Mouse (Mus musculus) lung, postnatal 4 days (tissue): ENCODE measurements at regions not wholly inside any gene's neighbourhood (a gene's known extent, or its start where the extent isn't known, plus 50 kb on each side); places are given as distances from the start of the nearest gene placed in this dataset.
"Not testable (repeated sequence)": the region's sequence is repeated elsewhere in the genome, so short reads cannot be mapped to it uniquely, and the experiment has no call there.

ENCODE experiments used
- DNase-seq, 2 experiments: peaks; one replicate each; pipeline ENCODE4 v3.0.0; 2021

DNA sequence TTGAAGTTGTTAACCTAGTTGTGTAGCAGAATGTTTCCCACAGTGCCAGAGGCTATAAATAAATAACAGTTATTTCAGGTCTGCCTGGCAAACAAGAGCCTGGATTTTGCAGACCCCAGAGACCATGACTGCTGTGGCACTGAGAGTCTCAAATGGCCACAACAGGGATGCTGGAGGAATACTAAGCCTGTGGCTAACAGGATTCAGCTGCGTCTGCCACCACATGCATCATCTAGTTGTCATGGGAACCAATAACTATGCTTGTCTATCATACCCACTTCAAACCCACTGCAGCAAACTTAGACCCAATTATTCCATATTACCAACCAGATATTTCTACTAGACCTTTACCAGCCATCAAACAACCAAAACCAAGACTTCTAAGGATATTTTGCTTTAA is 385.4 kb downstream of the Mat2b start:
- no peak for DNase-seq

- DNase-seq, result no peak
These were observed 392.4 kb downstream of the Mat2b start for GRCm38 (mm10) chr11:40302568-40302967.

GRCm38 (mm10) chr11:40299987-40300386 is 395.0 kb downstream of the Mat2b start:
- DNase-seq, result not testable (repeated sequence)

GRCm38 (mm10) chr11:40286936-40287335 is 408.1 kb downstream of the Mat2b start:
- DNase-seq, result no peak

DNA sequence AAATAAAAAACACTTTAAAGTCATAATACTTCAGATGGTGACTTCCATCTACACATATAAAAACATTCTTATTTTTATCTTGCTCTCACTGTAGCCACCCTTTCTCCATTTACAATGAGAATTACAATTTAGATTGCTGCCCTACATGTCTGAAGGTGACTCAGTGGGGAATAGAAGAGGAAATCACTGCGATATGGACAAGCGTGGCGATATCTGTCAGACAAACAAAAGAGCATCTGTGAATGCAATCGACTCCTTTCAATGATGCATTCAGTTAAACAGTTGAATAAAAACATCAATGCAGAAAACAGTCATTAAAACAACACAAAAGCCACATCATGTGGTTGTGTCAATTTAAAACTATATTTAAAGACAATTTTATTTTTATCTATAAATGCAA is 408.6 kb downstream of the Mat2b start:
- no peak for DNase-seq

DNA sequence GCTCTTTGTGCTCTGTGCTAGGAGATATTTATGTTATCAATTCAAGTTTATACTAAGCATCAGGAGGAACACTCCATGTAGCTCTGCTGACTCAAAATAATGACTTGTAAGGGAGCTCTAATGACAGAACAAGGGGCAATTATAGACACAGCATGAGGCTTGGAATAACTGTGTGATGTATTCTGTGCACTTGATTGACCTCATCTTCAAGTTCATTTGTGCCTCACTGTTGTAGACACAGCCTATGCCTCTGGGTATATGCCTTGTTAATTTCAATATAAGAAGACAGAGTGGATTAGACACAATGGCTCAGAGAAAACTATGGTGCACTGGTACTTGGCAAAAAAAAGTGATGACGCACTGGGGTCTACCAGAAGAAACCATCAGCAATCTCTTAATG is 418.3 kb downstream of the Mat2b start:
- no peak for DNase-seq

DNA sequence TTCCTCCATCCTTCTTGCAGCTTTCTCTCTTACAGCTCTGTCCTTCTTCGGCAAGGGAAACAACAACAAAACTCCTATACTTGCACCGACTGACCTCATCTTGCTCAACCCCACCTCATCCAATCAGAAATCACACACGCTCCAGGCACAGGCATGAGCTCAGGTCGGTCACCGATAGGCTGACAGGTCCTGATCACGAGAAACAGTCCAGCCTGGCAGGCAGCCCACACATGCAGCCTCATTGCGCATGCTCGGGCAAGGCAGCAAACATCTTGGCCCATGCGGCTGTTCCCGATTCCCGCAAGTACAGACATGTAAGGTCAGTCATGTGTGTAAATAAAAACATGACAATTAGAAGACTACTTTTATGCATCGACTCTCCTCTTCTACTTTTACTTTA is 441.9 kb downstream of the Mat2b start:
- no peak for DNase-seq

DNA sequence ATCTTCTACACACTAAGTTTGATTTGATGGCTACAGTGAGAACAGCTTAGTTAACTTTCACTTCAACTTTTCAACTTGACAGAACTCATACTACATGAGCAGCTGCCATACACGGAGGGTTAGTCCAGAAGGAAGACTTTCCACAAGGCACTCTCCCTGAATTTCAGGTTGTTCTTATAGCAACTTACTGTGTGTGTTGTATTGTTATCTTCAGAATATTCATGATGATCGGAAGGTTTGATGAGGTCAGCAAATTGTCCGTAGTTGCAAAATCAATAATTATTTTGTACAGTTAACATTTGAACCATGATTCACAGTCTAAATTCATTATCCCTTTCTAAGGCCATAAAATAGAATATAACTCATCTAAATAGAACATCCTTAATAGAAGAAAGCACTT is 442.6 kb downstream of the Mat2b start:
- DNase-seq, result no peak

DNA sequence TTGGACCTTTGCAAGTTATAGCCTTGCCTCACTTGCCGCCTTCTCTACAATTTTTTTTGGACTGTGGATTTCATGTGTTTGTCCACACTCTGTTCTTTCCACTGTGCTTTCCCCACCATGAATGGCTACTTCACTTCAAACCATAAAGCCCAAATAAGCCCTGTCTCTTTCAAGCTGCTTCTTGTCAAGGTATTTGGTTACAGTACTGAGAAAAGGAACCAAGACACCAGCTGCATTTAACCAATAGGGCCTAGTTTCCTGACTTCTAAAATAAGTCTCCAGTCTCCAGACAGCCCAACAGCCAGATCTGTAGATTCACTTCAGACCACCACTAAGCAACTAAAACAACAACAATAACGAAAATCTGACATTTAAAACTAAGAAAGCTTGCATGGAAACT is 443.9 kb downstream of the Mat2b start:
- DNase-seq, result no peak

- DNase-seq, result peak in 1 of 2 experiments; percentile 14
These were observed 478.6 kb downstream of the Mat2b start for GRCm38 (mm10) chr11:40216391-40216790.
